Mouse (Mus musculus): Measurements from ENCODE around the gene Grik2.

Gene Grik2

DNA sequence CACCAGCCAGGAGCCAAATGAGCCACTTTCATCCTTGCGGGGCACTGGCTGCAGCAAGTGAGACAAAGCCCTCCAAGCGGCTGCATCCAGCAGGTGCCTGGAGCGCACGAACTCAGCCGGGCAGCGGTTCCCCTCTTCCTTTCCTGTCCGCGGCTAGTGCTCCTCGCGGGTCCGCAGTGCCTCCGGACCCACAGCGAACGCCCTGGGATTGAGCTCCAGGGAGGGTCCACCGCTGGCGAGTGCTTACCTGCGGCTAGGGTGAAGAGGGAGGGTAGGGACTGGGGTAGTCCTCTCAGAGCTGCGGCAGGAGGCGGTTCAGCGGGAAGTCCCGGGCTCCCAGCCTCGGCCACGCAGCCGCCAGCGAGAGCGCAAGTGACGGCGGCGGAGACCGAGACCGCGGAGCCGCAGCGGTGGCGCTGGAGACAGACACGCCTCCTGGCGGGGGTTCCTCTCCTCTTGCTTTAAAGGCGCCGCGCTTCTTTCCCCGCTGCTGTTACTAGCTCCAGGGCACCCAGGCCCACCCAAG is at the start of gene Grik2:
Grik2 (minus strand) TSS at position 386 of the 526 bp plus-strand sequence.
- peak; percentile 77 for DNase-seq (ENCODE audit: extremely low spot score)

GRCm38 (mm10) chr10:49834392-49834791 is 45.8 kb upstream of the Grik2 start:
- DNase-seq (ENCODE audit: extremely low spot score): no peak

DNA sequence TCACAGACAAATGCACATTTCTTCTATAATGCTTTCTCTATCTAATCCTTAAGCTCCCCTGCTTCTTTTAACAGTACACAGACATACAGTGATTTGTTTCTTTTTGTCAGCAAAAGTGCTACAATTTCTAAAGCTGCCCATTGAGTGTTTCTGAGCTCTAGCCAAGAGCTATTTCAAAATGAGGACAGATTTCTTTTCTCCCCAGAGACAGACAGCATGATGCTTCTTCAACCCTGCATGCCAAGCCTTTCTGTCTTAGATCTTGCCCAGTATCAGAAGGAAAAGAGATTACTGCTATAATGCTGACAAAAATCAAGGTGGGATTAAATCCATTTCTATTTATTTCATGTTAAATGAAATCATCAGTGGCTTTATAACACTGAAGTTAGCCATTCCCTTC is 18.7 kb upstream of the Grik2 start:
- DNase-seq (ENCODE audit: extremely low spot score): no peak

DNA sequence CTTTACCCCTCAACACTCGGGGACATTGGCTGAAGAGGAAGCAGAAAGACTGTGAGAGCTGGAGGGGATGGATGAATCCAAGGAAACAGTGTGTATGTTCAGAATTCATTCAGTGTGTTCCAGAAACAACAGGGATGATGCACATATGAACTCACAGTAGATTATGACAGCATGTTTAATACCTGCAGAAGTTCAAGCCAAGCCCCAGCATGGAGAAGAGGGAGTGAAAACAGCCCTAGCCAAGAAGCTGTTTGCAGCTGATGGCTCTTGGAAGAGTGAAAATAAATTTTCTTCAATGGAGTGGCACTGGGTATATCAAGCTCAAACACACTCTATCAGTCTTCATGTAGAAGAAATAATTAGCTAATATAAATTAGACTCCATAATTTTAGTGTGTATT is 12.4 kb upstream of the Grik2 start:
- DNase-seq (ENCODE audit: extremely low spot score): no peak

GRCm38 (mm10) chr10:49794129-49794528 is 5.6 kb upstream of the Grik2 start:
- DNase-seq (ENCODE audit: extremely low spot score): no peak

- DNase-seq (ENCODE audit: extremely low spot score): no peak
These were observed 1.8 kb upstream of the Grik2 start for GRCm38 (mm10) chr10:49790326-49790725.

DNA sequence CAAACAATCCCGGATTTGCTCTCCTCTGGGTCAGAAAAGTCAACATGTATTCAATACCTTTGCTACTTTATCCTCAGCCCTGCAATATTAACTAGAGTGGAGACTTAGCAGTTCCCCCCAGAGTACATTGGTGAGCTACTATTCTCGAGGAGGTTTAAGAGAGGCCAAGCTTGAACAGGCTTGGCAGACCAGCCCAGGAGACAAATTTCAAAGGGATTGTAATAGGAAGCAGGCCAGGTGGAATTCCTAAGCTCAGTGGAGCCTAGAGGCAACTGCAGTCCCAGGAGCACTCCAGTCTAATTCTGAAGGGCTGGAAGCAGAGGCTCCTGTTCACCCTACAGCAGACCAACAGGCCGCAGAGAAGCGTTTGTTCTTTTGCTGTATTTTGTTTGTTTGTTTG is 1.1 kb upstream of the Grik2 start:
- DNase-seq (ENCODE audit: extremely low spot score): no peak

- no peak for DNase-seq (ENCODE audit: extremely low spot score)
These were observed 348 bp upstream of the Grik2 start for GRCm38 (mm10) chr10:49788914-49789313.

DNA sequence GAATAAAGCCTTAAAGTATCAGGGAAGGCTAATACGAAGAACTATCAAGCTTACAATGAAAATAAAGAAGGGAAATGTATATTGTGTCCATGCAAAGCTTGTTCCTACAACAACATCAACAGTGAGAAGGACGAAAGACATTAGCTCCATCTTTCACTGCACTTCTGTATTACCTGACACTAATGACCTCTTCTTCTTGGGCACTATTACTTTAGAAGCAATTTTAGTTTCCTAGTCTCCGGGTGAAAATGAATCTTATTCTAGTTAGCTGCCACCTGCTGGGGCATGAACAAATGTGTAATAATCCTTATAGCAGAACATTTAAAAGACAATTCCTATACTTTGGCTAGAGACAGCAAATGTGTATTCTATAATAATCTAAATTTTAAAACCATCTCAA is 1.9 kb downstream of the Grik2 start:
- no peak for DNase-seq (ENCODE audit: extremely low spot score)

DNA sequence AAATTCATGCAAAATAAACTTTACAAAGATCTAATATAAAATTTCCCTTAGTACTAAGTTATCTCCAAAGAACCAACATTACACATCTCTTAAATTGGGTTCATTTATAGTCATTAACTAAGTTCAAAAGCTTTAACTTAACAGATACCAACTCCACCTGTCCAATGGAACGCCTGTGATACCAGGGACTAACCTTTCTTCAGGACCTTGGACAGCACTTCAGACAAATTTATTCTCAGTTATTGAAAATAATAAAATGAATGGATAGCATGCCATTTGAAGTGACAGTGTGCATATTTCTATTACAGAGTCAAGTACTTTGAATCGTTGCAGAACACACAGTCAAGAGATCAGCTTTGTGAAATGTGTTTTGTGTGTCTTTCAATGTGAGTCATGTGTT is 3.1 kb downstream of the Grik2 start:
- peak; percentile 12 for DNase-seq (ENCODE audit: extremely low spot score)

DNA sequence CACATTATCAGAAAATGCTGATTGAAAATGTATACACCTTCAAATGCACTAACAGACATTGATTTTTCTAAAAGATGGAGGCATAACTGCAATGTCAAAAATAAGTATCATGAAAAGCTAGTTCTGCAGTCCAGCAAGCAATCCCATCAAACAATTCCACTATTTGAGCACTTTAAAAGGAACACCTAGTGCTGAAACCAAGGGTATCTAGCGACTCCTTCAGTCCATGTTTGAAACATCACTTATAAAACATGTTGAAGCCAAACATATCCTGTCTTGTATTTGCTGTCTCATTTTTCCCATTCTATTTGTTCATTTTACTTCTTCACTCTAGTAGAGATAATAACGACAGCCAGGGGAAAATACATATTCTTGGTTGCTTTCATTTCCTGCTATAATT is 3.7 kb downstream of the Grik2 start:
- peak; percentile 4 for DNase-seq (ENCODE audit: extremely low spot score)

GRCm38 (mm10) chr10:49782741-49783691 is 5.5 kb downstream of the Grik2 start:
- DNase-seq (ENCODE audit: extremely low spot score): peak; percentile 65

DNA sequence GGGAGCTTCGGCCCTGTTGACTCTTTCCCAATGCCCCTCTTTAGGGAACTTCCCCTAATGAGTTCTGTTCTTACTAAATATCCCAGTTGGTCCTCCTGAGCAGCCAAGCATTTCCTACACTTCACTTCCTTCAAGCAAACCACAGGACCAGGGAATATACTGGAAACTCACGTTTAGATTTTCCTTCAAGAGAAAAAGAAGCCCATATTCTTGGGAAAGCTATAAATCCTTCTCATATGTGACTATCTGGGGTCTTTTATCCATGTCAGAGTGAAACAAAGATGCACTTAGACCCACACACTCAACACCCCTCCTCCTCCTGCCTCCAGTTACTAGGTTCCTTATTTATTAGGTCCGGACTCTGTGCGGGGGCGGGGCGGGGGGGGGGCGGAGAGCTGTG is 6.5 kb downstream of the Grik2 start:
- peak; percentile 28 for DNase-seq (ENCODE audit: extremely low spot score)

DNA sequence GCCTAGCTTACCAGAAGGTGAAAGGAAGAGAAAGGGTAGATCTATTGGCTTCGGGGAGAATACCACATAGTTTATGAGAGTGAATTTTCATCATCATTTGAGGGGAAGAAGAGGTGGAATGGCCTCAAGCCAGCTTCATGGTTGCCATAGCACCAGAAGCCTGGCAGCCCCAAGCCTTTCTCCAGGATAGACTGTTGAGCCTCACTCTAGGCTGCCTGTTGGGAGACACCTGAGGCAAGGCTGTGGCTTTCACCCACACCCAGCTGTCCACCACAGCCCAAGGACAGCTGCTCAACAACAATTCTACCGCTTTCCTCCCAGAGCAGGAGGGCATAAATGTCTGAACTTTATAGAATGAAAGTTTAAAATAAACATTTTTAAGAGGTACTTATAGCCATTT is 8.1 kb downstream of the Grik2 start:
- DNase-seq (ENCODE audit: extremely low spot score): no peak

DNA sequence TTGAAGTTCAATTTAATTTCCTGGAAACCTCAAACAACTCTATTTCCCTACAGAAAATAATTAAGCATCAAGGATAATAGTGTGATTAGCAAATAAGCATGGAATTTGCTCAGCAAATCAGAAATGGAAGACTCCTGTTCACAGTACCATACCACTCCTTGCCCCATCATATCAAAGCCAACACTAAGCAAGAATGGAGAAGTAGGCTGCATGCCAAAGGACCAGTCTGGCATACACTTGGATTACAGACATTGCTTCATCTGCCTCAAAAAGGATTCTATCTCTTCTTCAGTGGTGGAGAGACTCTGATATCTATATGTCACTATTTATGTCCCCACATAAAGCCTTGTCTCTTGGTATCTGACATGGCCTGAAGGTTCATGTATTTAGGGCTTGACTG is 19.7 kb downstream of the Grik2 start:
- no peak for DNase-seq (ENCODE audit: extremely low spot score)

- DNase-seq (ENCODE audit: extremely low spot score): no peak
These were observed 21.0 kb downstream of the Grik2 start for GRCm38 (mm10) chr10:49767556-49767955.

GRCm38 (mm10) chr10:49762607-49763006 is 26.0 kb downstream of the Grik2 start:
- DNase-seq (ENCODE audit: extremely low spot score): no peak

- DNase-seq (ENCODE audit: extremely low spot score): no peak
These were observed 36.8 kb downstream of the Grik2 start for GRCm38 (mm10) chr10:49751769-49752168.

DNA sequence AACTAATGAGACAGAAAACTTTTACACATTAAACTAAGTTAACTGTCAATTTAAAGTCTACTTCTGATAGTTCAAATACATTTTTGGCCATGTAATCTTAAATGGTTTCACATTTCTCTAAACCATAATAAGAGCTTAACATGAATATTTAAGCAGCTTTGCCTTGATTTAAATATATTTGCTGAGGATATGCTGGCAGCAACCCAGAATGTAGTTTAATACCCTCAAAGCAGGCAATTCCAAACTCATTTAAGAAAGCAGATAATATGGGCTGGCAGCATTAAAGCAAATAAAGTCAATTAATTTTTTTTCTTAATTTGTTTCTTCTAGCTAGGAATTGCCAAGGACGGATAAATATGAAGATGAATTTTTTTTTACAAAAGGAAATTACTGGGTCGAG is 56.7 kb downstream of the Grik2 start:
- no peak for DNase-seq (ENCODE audit: extremely low spot score)

DNA sequence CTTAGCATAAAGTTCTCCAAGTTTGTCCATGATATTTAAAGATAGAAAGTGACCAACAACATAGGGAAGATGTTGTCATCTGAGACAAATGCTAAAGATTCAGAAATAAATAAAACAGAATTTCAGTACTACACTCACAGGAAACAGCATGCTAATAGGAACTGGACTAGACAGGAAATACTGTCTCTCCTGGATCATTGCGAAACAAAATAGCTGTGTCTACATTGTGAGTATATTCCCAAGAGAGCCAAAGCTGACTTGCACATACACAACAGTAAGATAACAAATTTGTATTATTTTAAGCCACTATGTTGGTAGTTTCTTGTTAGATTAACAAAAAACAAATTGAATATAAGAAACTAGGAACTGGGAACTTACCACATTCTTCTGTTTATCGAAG is 64.9 kb downstream of the Grik2 start:
- no peak for DNase-seq (ENCODE audit: extremely low spot score)

GRCm38 (mm10) chr10:49716856-49717255 is 71.7 kb downstream of the Grik2 start:
- DNase-seq (ENCODE audit: extremely low spot score): no peak

DNA sequence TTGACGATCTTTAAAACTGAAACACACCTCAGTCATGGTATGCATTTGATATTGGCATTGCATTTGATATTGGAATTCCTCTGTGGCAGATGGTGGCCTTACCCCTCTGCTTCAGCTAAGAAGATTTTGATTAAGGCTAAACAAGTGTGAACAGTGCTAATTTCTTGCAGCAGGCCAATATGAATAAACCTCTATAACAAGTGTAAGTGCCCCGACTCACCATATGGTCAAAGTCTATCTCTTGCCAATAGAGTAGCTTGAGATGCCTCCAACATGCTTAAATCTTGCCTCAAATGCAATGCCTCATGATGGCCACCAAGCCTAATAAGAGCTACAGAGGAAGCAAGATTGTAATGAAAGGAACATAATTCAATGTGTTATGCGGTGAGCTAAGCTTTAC is 78.8 kb downstream of the Grik2 start:
- no peak for DNase-seq (ENCODE audit: extremely low spot score)

- no peak for DNase-seq (ENCODE audit: extremely low spot score)
These were observed 84.1 kb downstream of the Grik2 start for GRCm38 (mm10) chr10:49704446-49704845.

All from embryo, embryonic 9.5 days (tissue).